Mouse (Mus musculus) T-helper 1 cell (primary cell): ENCODE results near the gene Armc7.
"Not testable (repeated sequence)": the region's sequence is repeated elsewhere in the genome, so short reads cannot be mapped to it uniquely, and the experiment has no call there.

Experiments
- in situ Hi-C: fragments of 300-600 bp; cut with MboI, MseI; formaldehyde crosslinking; loops from one replicate; pipeline ENCODE4 v1.15.1; 2025; ENCODE audit warnings: high pct_unique_total_duplicates

The Armc7 gene

DNA sequence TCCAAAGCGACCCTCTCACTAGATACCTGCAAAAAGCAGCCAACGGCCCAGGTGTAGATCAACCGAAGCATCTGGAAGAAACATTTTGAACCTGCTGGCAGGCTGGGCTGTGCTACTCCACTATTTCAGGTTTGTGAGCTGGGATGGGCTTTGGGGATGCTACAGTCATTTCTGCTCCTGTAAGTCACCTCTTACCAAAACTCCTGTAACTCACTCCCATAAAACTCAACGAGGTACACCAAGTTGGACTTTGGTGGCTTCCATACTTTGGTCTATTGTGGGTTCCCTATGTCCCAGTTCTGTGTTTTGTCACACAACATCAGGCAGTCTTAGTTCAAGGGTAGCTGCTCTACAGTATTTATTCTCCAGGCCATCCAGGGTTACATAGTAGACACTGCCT lies 45.6 kb downstream of the Armc7 start:
- in situ Hi-C loops = no loop called here

DNA sequence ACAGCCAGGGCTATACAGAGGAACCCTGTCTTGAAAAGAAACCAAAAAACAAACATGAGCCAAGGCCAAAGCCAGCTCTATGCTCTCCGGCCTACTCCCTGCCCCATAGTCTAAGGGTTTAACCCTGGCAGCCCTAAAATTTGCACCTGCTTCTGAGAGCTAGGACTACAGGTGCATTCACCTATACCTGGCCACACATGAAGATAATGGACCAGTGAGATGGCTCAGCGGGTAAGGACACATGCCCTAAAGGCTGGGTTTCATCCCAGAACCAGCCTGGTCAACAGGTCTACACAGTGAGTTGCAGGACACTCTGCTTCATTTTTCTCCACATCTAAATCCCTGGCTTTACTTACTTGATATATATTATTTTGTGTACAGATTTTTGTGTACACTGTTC lies 46.8 kb downstream of the Armc7 start:
- in situ Hi-C loops = no loop called here

DNA sequence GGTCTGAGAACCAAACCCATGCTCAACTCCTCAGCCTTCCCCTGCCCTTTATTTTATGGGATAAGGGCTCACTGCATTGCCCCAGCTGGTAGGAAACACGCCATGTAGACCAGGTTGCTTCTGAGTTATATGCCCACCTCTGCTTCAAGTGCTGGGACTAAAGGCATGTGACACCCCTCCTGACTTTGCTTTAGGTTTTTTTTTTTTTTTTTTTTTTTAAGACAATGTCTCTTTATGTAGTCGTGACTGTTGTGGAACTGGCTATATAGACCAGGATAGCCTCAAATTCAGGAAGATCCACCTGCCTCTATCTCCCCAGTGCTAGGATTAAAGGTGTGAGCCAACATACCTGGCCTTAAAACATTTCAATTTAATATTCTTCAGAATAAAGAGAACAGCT lies 47.2 kb downstream of the Armc7 start:
- in situ Hi-C loops = no loop called here

DNA sequence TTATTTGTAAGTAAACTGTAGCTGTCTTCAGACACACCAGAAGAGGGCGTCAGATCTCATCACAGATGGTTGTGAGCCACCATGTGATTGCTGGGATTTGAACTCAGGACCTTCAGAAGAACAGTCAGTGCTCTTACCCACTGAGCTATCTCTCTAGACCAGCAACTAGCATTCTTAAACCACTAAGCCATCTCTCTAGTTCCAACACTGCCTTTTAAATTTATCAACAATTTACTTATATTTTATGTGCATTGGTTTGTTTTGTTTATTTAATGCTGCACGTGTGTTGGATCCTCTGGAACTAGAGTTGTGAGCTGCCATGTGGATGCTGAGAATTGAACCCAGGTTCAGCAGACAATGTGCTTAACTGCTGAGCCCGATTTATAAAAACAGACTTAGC lies 51.0 kb downstream of the Armc7 start:
- in situ Hi-C loops = not testable (repeated sequence)

DNA sequence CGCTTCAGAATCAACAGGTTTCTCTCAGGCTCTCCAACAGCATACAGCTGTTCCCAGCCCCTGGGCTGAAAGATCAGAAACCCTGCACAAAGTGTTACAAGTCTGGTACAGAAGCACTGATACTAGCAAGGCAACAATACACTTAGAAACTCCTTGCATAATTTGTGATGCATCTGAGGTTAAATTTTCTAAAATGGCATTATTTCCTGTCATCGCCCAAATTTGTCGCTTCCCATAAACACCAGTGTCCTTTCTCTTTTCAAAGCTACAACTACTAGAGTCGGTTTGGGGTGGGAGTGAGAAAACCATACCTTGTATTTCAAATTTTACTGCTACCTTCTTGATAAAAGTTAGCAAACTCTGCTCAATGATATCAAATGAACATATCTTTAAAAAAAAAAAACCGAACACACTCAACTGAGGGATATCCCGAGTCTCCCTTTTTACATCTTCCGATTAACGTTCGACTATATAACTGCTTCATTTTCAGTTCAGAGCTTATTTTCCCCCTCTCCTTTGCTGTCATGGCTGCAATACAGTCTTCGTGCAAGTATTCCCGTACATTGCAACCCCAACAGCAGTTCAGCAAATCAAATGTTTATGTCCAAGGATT lies 59.4 kb downstream of the Armc7 start:
- in situ Hi-C loops = no loop called here

DNA sequence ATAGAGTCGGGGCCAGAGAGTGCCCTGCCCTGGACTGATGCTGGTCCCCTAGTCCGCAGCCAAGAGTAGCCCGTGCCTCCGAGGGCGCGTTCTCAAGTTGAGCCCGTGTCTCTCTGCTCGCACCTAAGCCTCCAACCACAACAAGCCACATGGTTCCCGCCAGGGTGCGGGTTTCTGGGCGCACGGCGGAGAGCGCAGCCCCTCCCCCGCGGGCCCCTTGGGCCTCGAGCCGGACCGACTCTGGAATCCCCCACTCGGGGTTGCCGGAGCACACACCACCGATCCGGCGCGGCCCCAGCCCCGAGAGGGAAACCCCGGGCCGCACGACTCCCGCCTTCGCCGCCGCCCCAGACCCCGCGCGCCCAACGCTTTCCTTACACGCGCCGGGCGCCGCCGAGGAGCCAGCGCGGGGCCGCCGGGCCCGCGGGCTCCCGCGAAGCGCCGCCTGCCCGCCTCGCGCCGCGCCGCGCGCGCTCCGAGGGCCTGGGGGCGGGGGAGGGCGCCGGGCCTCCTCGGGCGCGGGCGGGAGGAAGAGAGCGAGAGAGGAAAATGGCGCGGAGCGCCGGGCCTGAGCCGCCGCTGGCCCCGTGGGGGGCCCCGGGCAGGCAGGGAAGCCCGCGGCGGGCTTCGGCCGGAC lies 60.1 kb downstream of the Armc7 start:
- in situ Hi-C loops = no loop called here

DNA sequence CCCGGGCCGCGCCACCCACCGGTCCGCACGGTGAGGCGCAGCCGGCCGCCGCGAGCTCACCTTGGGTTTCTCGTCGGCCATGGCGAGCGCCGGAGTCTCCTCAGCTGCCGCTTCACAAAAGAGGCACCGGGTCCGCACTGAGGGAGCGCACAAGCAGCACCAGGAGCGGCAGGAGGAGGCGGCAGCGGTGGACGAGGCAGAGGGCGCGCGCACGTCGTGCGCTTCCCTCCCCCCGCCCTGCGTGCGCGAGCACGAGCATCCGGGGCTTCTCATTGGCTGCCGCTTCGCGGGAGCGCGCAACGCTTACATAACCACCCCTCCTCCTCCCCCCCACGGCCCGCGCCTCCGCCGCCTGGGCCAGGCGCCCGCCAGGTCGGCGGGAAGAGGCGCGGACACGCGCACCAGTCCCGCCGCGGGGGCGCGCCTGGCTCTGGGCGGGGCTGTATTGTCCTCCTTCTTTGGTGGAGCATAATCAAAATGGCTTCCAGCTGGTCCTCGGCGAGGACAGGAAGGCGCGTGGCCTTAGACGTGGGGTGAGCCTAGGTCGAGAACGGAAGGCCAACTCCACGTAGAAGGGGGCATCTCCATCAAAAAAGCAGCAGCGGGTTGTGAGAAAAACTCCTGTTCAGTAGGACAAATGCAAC lies 60.7 kb downstream of the Armc7 start, which contains the start of gene Sumo2:
Gene Sumo2, minus strand, starts transcription at position 239 of the 644 bp plus-strand sequence.
- in situ Hi-C loops = no loop called here

DNA sequence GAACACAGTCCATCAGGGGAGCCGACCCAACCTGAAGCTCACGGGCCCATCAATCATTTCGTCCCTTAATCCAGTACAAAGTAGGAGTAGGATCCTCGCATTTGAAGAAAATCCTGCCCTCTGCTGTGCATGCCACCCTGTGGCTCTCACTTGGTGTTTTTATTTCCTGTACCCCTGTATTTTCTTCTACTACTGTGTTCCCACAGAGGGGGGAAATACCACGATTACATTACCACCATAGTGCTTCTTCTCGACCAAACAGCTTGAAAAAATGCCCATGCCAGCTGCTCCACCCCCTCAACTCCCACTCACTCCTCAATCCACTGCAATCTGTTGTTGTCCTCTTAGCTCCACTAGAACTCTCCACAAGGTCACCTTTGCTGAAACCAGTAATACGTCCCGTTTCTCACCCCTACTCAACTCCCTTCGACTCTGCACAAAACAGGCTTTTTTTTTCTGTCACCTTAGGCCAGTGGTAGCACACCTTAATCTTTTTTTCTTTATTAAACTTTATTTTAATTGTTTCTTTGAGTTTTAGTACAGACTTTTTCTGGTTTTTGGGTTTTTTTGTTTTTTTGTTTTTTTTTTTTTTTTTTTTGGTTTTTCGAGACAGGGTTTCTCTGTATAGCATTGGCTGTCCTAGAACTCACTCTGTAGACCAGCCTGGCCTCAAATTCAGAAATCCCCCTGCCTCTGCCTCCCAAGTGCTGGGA lies 61.5 kb downstream of the Armc7 start:
- in situ Hi-C loops = no loop called here

DNA sequence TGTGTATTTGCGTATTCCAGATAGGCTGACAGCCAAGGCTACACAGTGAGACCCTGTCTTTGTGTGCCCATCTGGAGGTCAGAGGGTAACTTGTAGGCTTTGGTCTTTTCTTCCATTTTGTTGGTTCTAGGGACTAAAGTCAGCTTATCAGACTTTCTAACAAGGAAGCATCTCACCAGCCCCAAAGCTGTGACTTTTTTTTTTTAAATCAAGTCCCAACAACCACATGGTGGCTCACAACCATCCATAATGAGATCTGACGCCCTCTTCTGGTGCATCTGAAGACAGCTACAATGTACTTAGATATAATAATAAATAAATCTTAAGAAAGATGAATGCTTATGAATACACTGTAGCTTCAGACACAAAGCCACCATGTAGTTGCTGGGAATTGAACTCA lies 62.6 kb downstream of the Armc7 start:
- in situ Hi-C loops = no loop called here
